Mouse (Mus musculus): ENCODE measurements around the gene Psg17.
"Not testable (repeated sequence)": the region's sequence is repeated elsewhere in the genome, so short reads cannot be mapped to it uniquely, and the experiment has no call there.

Psg17 gene

DNA sequence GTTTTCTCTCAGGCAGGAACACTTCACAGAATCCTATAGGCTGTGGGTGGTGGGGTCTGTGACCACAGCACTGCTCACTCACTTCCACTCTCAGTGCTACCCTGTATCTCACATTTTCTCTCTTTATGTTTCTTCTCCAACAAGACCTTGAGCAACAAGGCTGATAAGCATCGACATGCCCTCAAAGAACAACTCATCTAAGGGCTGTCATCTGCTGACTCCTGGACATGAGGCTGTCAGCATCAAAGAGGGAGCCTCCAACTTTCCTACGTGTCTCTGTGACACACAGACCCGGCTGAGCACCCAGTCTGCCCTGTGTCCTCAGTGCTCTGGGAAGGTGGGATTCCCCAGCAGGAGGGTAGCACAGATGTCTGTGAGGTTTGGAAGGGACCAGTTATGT lies at the start of gene Psg17:
Gene Psg17, minus strand, starts transcription at position 101 of the 400 bp plus-strand sequence.
- no peak for DNase-seq (ENCODE audit: low read depth)

DNA sequence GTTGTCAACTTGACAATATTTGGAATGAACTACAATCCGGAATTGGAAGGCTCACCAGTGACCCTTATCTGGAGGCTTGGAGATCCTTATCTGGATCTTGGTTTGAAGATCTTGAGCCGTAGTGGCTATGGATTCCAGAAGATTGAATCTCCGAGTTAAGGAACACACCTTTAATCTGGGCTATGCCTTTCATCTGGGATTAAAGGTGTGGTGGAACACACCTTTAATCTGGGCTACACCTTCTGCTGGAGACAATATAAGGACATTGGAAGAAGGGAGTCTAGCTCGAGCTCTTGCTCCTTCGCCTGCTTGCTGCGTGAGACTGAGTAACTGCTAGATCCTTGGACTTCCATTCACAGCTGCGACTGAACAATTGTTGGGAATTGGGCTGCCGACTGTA lies 49.6 kb upstream of the Psg17 start, which contains the start of gene Pglyrp1:
Gene Pglyrp1, plus strand, starts transcription at position 301 of the 400 bp plus-strand sequence.
- DNase-seq (ENCODE audit: low read depth): not testable (repeated sequence)

DNA sequence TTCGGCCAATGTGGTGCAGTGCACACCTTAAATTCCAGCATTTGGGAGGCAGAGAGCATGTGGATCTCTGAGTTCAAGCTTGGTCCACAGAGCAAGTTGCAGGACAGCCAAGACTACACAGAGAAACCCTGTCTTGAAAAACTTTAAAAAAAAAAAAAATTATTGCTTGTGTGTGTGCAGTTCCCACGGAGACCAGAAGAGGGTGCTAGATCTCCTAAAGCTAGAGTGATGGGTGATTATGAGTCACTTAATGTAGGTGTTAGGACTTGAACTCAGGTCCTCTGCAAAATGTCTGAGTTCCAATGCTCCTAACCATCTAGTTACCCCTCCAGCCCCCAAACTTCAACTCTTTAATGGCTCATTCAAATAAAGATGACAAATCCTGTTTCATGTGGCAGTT lies 47.1 kb upstream of the Psg17 start:
- DNase-seq (ENCODE audit: low read depth): no peak

DNA sequence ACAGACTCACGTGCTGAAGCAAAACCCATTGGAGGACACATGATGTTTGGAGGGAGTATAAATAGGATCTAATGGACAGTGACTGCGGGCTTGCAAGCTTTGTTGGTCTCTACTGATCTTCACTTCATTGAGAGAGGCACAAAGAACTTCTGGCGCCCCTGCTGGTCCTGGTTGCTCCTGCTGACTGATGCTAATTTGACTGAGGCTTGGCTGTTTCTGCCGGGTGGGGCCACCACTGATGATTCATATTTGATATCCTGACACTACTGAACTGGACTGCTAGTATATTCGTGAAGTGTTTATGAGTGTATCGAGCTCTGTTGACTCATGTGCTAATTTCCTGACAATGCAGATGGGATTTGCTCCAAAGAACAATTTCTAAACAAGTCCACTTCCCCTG lies 41.4 kb upstream of the Psg17 start:
- DNase-seq (ENCODE audit: low read depth): no peak

DNA sequence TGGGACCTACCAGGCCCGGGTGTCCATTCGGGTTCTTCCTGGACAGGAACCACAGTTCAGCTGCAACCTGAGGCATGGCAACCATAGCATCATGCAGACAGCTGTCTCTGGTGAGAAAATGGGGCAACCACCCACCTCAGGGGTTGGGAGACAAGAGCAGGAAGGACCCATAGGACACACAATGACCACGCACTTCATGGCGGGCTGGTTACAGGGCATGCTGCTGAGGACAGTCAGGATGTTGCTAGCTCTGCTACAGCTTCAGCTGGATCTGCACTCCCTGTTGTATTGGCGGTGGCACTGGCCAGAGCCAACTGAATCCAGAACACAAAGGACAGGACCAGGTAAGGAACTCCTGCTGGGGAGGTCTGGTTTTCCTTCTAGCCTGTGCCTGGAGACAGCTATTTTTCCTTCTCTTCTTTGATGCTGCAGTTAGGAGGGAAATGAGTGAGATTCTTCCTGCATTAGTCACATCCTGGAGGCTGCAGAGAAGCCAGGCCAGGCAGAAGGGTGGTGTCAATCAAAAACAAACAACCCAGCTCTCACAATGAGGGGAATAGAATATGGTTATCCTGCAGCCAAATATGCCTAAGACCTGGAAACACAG lies 37.0 kb upstream of the Psg17 start:
- no peak for DNase-seq (ENCODE audit: low read depth)

DNA sequence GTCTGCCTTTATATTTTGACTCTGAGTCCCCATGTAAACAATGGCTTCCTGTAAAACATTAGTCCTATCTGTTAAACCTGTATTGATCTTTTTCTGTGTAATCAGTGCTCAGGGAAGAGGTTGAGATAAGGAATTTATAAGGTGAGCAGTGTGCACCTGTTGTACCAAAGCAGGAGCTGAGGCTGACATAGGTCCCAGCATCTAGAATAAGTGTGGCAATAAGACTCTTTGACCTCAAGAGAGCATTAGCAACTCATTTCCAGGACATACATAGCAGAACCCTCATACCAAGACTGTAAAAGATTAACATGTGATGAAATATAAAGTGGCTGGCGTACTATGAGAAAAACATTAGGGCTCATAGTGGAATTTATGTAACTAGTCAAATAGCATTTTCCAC lies 27.0 kb upstream of the Psg17 start:
- no peak for DNase-seq (ENCODE audit: low read depth)

DNA sequence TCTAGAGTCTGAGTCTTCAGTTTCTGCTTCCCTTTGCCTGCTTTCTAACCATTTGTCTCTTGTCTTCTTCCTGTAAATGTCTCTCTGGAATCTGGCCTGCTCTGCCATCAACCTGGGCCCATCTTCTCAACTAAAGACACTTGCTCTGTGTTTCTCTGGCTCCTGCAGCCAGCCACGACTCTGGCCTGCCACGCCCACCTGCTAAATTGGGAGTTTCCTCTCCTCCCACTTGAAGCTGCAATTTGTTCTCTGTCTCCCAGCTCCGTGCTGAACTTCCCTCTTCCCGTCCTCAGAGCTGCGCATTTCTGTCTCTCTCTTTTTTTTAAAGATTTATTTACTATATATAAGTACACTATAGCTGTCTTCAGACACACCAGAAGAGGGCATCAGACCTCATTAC lies 23.4 kb upstream of the Psg17 start:
- no peak for DNase-seq (ENCODE audit: low read depth)

DNA sequence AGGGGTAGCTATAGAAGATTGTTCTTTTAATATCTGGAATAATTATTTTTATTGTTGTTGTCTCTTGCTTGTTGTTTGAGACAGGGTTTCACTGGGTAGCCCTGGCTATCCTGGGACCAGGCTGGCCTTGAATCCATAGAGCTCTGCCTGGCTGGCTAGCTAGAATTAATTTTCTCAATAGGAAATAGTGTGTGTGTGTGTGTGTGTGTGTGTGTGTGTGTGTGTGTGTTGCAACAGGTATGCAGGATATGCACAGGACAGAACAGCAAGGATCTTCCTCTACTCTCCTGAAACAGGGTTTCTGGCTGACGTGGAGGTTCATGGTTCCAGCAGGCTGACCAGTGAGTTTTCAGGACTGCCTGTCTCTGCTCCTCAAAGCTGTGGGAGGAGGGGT lies 19.8 kb upstream of the Psg17 start:
- DNase-seq (ENCODE audit: low read depth): no peak

DNA sequence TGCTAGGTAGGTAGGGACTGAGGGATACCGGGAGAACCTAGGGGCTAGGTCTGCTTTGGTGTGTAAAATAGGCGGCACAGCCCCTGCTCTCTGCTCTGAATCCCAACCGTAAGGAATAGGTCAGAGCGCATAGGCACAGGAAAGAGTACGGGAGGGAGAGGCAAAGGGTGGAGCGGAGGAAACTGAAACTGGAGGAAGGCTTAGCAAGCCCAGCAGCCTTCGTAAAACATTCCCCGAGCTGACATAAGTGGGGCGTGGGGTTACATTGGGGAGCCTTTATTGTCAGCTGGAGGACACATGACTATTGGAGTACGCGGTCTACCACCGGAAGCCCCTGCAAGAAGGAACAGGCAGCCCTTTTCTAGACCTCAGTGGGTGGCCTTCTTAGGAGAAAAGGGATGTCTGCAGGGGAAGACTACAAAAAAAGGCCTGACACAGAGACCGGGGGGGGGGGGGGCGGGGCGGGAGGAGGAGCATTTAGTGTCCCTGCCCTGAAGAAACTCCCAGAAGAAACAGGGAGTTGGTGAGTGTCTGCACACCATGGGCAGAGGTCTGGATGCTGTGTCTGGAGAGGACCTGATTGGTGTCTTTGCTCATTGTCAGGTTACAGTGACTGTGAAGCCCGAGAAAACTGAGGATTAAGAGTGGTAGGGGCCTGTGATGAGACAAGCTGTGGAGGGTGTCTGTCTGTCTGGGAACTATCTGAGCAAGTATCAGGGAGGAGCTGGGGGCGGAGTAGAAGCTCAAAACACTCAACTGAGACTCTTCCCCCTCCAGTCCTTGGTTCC lies 19.2 kb upstream of the Psg17 start:
- DNase-seq (ENCODE audit: low read depth): no peak

DNA sequence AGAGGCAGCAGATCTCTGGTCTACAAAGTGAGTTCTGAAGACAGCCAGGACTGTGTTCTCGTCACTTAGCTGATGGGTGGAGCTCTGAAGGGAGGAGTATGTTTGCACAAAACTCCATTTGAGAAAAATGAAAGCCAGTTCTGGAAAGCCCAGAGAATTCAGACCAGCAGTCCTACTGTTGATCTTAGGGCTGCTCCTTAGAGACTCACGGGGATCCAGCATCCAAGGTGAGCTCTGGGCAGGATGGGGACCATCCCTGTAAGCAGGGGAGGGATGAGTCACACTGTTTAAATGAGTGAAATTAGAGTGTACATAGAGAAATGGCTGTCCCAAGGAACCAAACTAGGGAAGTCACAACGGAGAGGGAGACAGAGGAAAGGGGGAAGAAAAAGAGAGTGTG lies 18.5 kb upstream of the Psg17 start, which contains the start of gene Mill2:
Gene Mill2, plus strand, starts transcription at position 102 of the 400 bp plus-strand sequence.
- no peak for DNase-seq (ENCODE audit: low read depth)

DNA sequence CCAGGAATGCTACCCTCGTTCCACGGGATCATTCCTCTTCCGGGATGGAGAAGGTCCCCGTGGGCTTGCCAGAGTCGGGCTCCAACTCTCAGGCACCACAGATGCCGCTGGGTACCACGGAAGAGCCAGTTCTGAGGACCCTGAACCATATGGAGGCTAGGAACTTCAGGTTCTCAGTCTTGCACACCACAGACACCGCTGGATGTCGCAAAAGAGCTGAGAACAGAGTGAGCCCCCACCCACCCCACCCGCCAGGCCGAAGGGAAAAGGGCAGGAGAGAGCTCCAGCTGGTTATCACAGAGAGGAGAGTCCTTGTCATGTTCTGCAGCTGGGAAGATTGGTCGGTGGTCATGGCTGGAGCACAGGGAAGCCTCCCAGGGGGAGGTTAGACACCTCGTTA lies 10.9 kb upstream of the Psg17 start:
- DNase-seq (ENCODE audit: low read depth): no peak

DNA sequence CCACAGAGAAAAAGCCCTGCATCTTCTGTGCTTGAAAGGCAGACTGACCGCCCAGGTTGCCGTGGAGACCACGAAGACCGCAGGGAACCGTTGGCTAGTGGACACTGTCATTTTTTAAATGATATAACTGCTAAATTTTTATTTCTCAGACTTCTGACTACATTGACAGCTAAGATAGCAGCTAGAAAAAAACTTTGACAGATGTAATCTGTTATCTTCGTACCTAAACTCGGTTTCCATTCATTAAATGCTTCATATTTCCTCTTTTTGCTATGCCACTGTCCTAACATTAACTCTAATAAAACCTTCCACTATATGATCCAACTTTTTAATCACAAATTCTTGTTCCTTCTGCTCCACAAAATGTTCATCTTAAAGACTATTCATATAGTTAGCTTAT lies 8.1 kb upstream of the Psg17 start:
- DNase-seq (ENCODE audit: low read depth): no peak

DNA sequence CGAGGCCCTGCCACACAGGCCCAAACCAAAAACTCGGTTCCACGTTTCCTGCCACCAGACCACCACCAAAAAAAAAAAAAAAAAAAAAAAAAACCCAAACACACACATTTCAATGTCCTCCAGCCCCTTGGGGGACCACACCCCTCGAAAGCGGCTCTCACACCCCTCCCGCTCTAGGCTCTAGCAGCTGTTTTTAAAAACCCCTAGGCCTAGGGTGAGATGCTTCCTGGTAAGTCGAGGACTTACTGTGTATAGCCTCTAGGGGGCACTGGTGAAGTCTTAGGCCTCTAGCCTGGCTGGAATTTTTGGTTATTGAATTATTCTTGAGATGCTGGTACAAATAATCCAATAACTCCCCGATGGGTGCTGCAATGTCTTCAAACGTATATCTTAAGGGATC lies 7.2 kb upstream of the Psg17 start:
- DNase-seq (ENCODE audit: low read depth): no peak

DNA sequence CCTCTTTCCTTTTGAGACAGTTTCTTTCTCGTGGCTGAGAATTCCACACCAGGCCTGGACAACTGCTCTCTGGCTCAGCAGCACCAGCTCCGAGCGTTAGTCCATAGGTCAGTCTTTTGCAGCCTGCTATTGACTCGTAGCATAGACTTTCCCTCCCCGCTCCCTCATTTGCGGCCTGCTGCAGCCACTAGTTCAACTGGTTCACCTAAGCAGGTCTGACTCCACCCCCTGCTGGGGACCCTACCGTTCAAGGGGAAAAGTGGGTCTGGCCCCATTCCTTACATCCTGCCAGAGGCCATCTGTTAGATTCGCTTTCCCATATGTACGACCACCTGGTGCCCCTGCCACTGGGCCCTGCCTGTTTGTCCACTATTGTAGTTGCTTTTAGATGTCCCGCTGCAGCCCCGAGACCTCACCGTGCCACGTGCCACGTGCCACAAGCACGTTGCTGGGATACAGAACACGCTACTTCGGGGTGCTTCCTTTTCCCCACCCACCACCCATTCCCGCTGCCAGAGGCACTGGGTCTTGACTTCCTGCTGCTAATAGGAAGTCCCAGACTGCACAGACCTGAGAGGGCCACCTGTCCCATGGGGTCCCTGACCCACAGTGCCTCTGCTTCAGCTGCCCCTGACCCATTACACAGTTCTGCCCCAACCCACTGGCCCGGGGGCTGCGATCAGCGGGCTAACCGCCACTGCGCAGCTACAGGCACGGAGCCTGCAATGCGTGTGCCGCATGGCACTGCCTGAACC lies 6.6 kb upstream of the Psg17 start:
- no peak for DNase-seq (ENCODE audit: low read depth)

DNA sequence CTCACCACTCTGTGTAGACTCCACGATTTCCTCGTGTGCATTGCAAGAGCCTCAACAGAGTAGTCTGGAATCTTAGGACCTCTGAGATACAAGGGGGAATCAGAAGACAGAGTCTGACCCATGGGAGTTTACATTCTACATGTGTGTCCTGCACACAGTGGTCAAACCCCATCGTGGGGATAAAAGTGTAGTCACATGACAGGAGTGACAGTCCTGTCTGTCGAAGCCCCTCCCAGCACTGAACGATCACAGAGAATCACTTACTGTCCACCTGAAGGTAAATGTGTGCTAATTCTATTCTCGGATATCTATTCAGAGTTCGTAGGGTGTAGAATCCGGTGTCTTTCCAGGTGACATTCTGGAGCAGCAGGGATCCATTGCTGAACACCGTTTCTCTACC lies 3.1 kb downstream of the Psg17 start:
- DNase-seq (ENCODE audit: low read depth): no peak

DNA sequence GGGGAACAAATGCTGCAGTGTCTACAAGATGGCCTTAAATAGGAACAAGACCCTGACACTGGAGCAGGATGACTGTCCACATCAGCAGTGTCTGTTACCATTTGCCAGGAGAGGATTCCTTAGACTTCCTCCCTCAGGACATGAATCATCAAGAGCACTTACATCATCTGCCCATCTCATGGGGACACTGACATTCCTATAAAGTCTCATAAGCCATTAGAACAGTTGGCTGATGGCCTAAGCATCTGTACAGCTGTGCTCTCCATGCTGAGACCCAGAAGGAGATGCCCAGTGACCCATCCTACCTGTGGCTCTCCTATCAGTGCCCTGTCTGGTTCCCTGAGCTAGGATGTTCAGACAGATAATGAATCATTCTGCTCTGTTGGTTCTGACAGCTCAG lies 17.9 kb downstream of the Psg17 start:
- no peak for DNase-seq (ENCODE audit: low read depth)

DNA sequence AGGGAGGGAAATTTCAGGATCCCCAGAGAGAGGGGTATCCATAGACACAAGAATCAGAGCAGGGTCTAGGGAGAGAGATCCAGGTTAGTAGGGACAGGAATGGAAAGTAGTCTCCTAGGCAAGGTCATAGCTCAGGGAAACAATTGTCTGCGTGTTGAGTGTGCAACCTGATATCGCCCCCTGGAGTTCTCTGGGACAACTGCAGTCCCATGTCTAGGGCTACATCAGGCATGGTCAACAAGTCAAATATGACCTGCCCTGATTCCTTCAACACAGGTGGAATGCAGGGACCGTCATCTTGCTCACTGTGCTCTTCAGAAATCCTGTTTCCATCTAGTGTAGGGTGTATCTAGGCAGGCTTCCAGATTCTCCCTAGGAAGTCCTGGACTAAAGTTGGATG lies 22.3 kb downstream of the Psg17 start:
- DNase-seq (ENCODE audit: low read depth): no peak

DNA sequence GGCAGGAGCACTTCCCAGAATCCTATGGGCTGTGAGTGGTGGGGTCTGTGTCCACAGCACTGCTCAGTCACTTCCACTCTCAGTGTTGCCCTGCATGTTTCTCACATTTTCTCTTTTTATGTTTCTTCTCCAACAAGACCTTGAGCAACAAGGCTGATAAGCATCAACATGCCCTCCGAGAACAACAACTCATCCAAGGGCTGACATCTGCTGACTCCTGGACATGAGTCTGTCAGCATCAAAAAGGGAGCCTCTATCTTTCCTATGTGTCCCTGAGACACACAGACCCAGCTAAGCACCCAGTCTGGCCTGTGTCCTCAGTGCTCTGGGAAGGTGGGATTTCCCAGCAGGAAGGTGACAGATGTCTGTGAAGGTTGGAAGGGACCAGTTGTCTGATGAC lies 23.0 kb downstream of the Psg17 start, which contains the start of gene Psg19:
Gene Psg19, minus strand, starts transcription at position 101 of the 400 bp plus-strand sequence.
- no peak for DNase-seq (ENCODE audit: low read depth)

DNA sequence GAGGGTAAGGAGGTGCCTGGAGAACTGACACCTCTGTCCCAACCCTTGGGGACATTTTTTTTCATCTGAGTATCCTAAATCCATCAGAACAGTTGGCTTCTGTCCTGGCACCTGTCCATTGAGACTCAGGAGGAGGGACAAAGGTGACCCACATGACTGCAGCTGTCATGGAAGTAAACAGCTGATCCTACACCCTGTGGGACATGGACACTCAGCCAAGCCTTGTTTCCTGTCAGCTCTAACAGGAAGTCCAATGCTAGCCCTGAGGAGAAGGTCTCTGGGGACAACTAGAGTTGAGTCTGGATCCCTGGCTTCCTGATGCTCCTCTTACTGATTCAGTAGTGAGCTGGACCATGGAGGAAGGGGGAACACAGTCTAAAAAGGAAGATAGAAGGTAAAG lies 30.7 kb downstream of the Psg17 start:
- not testable (repeated sequence) for DNase-seq (ENCODE audit: low read depth)

DNA sequence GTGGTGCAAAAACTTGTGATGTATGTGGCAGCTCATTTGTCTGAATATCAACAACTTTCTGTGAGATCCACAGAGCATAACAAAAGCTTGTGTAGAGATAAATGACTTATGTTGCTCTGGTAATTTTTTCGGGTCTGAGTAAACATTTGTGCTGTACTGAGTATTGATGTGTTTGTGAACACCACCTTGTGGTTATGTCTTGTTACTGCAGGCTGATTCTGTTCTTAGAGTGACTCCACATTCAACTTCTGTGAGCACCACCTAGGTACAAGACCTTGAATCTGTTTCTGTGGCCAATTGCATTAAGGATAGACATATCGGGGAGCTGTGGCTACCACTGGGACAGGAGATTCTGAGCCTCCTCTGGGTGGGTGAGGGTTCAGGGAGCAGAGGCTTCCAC lies 40.1 kb downstream of the Psg17 start:
- DNase-seq (ENCODE audit: low read depth): not testable (repeated sequence)

DNA sequence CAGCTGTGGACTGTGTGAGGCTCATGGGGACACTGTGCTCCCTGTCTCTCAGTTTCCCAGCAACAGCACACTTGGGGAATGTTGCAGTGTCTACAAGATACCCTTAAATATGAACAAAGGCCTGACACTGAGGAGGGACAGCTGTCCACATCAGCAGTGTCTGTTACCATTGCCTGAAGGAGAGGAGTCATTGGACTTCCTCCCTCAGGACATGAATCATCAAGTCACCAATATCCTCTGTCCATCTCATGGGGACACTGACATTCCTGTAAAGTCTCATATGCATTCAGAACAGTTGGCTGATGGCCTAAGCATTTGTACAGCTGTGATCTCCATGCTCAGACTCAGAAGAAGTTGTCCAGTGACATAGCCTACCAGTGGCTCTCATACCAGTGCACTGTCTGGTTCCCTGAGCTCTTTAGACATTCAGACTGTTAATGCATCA lies 42.0 kb downstream of the Psg17 start:
- DNase-seq (ENCODE audit: low read depth): no peak
